Mouse (Mus musculus) ES-Bruce4 (cell line): Measurements from ENCODE around the gene P3h3. TPM values are rescaled to one million over a fixed set of nuclear protein-coding genes. Genes with fewer than 3 reads are reported as not detected.
A peak's percentile ranks its signal among the peaks of the same experiment; 100 is the strongest.

Experiments
- H3K27ac ChIP-seq: 2 replicates; pipeline ENCODE4 v1.5.1; 2012; ENCODE audit warnings: low read length, inconsistent platforms; ENCODE audit not compliant: insufficient read depth
- H3K27me3 ChIP-seq: 2 replicates; pipeline ENCODE4 v1.6.1; 2012; ENCODE audit warnings: mild to moderate bottlenecking, low read length, inconsistent platforms; ENCODE audit not compliant: control insufficient read depth, poor library complexity, insufficient read depth, severe bottlenecking
- H3K36me3 ChIP-seq: 2 replicates; pipeline ENCODE4 v1.6.1; 2012; ENCODE audit warnings: inconsistent platforms, mild to moderate bottlenecking, low read length, moderate library complexity; ENCODE audit not compliant: control insufficient read depth, poor library complexity, insufficient read depth, severe bottlenecking
- H3K4me1 ChIP-seq: one replicate; pipeline ENCODE4 v1.8.1; 2011; ENCODE audit warnings: low read length; ENCODE audit not compliant: control insufficient read depth, insufficient read depth
- H3K4me3 ChIP-seq: 2 replicates; pipeline ENCODE4 v1.5.1; 2011; ENCODE audit warnings: low read depth, mild to moderate bottlenecking, low read length
- H3K9ac ChIP-seq: 2 replicates; pipeline ENCODE4 v1.6.1; 2012; ENCODE audit warnings: low read depth, mild to moderate bottlenecking, inconsistent platforms; ENCODE audit not compliant: poor library complexity, severe bottlenecking
- H3K9me3 ChIP-seq: replicated peaks from 2 replicates; pipeline ENCODE4 v1.6.1; 2012; ENCODE audit warnings: mild to moderate bottlenecking, low read length, inconsistent platforms; ENCODE audit not compliant: control insufficient read depth, poor library complexity, insufficient read depth, severe bottlenecking
- CTCF ChIP-seq: IDR thresholded peaks from one replicate; pipeline ENCODE4 v1.8.1; 2011; ENCODE audit warnings: low read depth, low read length
- EP300 ChIP-seq: IDR thresholded peaks from 2 replicates; pipeline ENCODE4 v1.6.1; 2011; ENCODE audit warnings: low read depth, low read length; ENCODE audit not compliant: insufficient read depth
- POLR2A ChIP-seq: IDR thresholded peaks from one replicate; pipeline ENCODE4 v1.8.1; 2011; ENCODE audit warnings: low read length; ENCODE audit not compliant: insufficient read depth
- polyA plus RNA-seq: library from polyadenylated mRNA; stranded (reverse); fragments of >200 nt; gene quantifications from 2 replicates; pipeline ENCODE4 v1.2.4, GENCODE M21; 2011; ENCODE audit warnings: low read depth; ENCODE audit not compliant: missing spikeins, insufficient read depth, insufficient read length

P3h3 gene
- polyA plus RNA-seq, 1 experiment, result 3.1 TPM

- H3K36me3 ChIP-seq, result peaks cover 8% of the 10 kb centered on the region
- peak overlapping the region; percentile 93 for H3K4me3 ChIP-seq
- peak overlapping the region; percentile 19 for H3K27ac ChIP-seq
- no peaks in the 10 kb centered on the region for H3K27me3 ChIP-seq
- H3K4me1 ChIP-seq, result no peaks in the 10 kb centered on the region
- H3K9ac ChIP-seq, result peak overlapping the region; percentile 75
- peak; percentile 78 for TF ChIP-seq CTCF
- peak; percentile 14 for TF ChIP-seq POLR2A
- 0 out of 2 replicates have a peak, but pooled peaks have one; percentile 4 for TF ChIP-seq EP300
- H3K9me3 ChIP-seq, result no peaks in the 10 kb centered on the region
These were observed 48.3 kb downstream of the P3h3 start for GRCm38 (mm10) chr6:124809052-124809774.

DNA sequence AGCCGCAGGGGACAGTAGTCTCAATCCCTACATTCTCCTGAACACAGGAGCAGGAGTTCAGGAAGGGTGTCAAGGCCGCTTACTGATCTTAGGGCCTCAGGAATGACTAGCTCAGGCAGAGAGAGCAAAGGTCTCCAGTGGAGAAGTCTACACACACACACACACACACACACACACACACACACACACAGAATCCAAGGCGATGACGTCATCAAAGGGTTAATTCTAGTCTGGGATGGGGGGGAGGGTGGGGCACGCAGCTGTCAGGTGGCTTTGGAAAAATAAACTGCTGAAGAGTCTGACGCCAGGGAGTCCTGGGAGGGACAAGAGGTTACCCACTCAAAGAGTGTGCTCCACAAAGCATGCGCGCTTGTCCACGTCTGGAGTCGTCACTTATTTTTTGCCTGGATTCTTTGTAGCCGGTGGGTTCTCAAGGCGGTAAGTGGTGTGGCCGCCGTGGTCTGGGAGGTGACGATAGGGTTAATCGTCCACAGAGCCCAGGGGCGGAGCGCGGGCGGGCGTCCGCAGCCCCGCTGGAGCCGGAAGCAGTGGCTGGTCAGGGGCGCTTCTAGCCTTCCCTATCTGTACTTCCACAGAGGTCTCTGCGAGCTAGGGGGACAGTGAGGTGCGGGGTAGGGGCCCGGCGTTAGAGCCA is 49.1 kb downstream of the P3h3 start, which contains the start of gene Spsb2:
TSS of gene Spsb2 (plus strand) at position 304 of the 655 bp plus-strand sequence.
- Histone ChIP-seq H3K27me3 (no peaks in the 10 kb centered on the region), H3K4me1 (no peaks in the 10 kb centered on the region), H3K36me3 (peaks cover 8% of the 10 kb centered on the region), H3K27ac (peak within 1 kb of the TSS; percentile 19), H3K4me3 (peak within 1 kb of the TSS; percentile 93), H3K9ac (peak within 1 kb of the TSS; percentile 75), H3K9me3 (no peaks in the 10 kb centered on the region)
- TF ChIP-seq EP300 (no peak), POLR2A (no peak), CTCF (no peak)

- peaks cover 8% of the 10 kb centered on the region for H3K36me3 ChIP-seq
- H3K9me3 ChIP-seq, result no peaks in the 10 kb centered on the region
- H3K27me3 ChIP-seq, result no peaks in the 10 kb centered on the region
- TF ChIP-seq POLR2A (no peak), CTCF (no peak), EP300 (no peak)
- no peak overlapping the region for H3K27ac ChIP-seq
- peak overlapping the region; percentile 93 for H3K4me3 ChIP-seq
- H3K9ac ChIP-seq, result 0 out of 2 replicates have a peak overlapping the region, but pooled peaks have one; percentile 75
- H3K4me1 ChIP-seq, result no peaks in the 10 kb centered on the region
These were observed 49.6 kb downstream of the P3h3 start for GRCm38 (mm10) chr6:124807986-124808357.

GRCm38 (mm10) chr6:124807366-124807765 is 50.2 kb downstream of the P3h3 start:
- no peak overlapping the region for H3K4me3 ChIP-seq
- no peaks in the 10 kb centered on the region for H3K27me3 ChIP-seq
- H3K4me1 ChIP-seq, result no peaks in the 10 kb centered on the region
- H3K9ac ChIP-seq, result no peak overlapping the region
- TF ChIP-seq EP300 (no peak), POLR2A (no peak), CTCF (no peak)
- no peak overlapping the region for H3K27ac ChIP-seq
- no peaks in the 10 kb centered on the region for H3K9me3 ChIP-seq
- H3K36me3 ChIP-seq, result peaks cover 8% of the 10 kb centered on the region

DNA sequence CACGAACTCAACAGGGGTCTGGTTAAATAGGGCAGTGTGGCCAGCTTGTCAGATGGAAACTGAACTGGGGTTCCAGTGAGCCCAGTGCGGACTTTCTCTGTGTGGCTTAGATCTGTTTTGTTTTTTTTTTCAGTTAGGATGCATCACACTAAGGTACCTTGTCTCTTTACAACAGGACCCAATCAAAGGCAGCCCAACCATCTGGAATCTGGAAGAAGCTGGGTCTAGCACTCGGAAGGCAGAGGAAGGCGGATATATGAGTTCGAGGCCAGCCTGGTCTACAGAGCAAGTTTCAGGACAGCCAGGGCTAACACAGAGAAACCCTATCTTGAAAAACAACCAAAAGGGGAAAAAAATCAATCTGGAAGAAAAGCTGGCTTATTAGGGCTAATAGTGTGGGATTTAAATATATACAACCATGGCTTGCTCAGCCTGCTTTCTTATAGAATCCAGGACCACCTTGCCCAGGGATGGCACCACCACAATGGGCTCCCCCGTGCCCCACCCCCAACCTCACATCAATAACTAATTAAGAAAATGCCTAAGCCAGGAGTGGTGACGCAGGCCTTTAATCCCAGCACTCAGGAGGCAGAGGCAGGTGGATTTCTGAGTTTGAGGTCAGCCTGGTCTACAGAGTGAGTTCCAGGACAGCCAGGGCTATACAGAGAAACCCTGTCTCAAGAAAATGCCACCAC is 51.0 kb downstream of the P3h3 start:
- Histone ChIP-seq H3K27ac (peak overlapping the region; percentile 97), H3K36me3 (peaks cover 3% of the 10 kb centered on the region), H3K9ac (peak overlapping the region; percentile 84), H3K9me3 (no peaks in the 10 kb centered on the region), H3K27me3 (no peaks in the 10 kb centered on the region), H3K4me1 (no peaks in the 10 kb centered on the region), H3K4me3 (peak overlapping the region; percentile 54)
- TF ChIP-seq CTCF, result no peak
- TF ChIP-seq EP300, result no peak
- TF ChIP-seq POLR2A, result no peak
